Mouse (Mus musculus): ENCODE data around the gene Syk.

DNA sequence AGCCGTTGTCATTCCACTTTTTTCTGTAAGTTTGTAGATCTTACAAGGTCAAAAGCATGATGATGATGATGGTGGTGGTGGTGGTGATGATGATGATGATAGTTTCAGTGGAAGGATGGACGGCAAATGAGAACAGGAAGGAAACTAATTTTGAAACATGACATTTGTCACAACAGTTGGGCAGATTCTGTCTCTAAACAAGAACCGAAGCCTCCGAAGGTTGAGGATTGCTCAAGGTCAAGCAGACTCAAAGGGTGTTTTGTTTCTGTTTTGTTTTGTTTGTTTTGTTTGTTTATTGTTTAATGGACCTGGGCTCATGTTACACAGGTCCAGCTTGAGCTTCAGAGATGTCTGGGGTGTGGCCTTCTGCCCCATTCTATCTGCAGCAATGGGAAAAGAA lies 6.1 kb downstream of the Syk start:
- no peak for TF ChIP-seq CTCF (IDR thresholded peaks at IDR 0.05; ENCODE audit: low read depth, low read length)
- TF ChIP-seq POLR2A (IDR thresholded peaks at IDR 0.05; ENCODE audit: extremely low read depth, insufficient read depth, low read length): no peak

All from liver, adult 2 months (tissue).